Mouse (Mus musculus): Measurements from ENCODE around the gene Enox1. TPM values are rescaled to one million over a fixed set of nuclear protein-coding genes. Genes with fewer than 3 reads are reported as not detected.

The Enox1 gene
- total and polyA plus RNA-seq, 2 experiments from 2014 or later, result 23.1 to 49.6 TPM

GRCm38 (mm10) chr14:77248426-77248825 lies 91.9 kb downstream of the Enox1 start:
- H3K27ac ChIP-seq (ENCODE audit: low read depth, low read length), result no peak overlapping the region
- H3K36me3 ChIP-seq (ENCODE audit: insufficient read depth, low read length), result no peaks in the 10 kb centered on the region
- no peaks in the 10 kb centered on the region for H3K9me3 ChIP-seq (ENCODE audit: low read length)
- ATAC-seq (ENCODE audit: low FRiP score) (no peak), DNase-seq (ENCODE audit: low spot score) (no peak)
- no peak overlapping the region for H3K4me2 ChIP-seq (ENCODE audit: low read depth, low read length, poor library complexity, severe bottlenecking)
- H3K27me3 ChIP-seq (ENCODE audit: insufficient read depth, low read length), result no peaks in the 10 kb centered on the region
- H3K4me3 ChIP-seq (ENCODE audit: low read depth, low read length), result no peak overlapping the region
- TF ChIP-seq CTCF (IDR thresholded peaks at IDR 0.05), result no peak
- no peak overlapping the region for H3K9ac ChIP-seq (replicated peaks; ENCODE audit: low read length, poor library complexity, severe bottlenecking)
- 79% methylated on average over 5 of the region's 5 CpGs for WGBS
- no peaks in the 10 kb centered on the region for H3K4me1 ChIP-seq (ENCODE audit: insufficient read depth, low read length)

- WGBS, result 86% methylated on average over 7 of the region's 7 CpGs
- ATAC-seq (ENCODE audit: low FRiP score), result no peak
- H3K4me2 ChIP-seq (ENCODE audit: low read depth, low read length, poor library complexity, severe bottlenecking), result no peak overlapping the region
- TF ChIP-seq CTCF (IDR thresholded peaks at IDR 0.05), result no peak
- H3K4me3 ChIP-seq (ENCODE audit: low read depth, low read length), result no peak overlapping the region
- H3K36me3 ChIP-seq (ENCODE audit: insufficient read depth, low read length), result no peaks in the 10 kb centered on the region
- no peak for DNase-seq (ENCODE audit: low spot score)
- H3K4me1 ChIP-seq (ENCODE audit: insufficient read depth, low read length), result no peaks in the 10 kb centered on the region
- H3K9ac ChIP-seq (replicated peaks; ENCODE audit: low read length, poor library complexity, severe bottlenecking), result no peak overlapping the region
- H3K27ac ChIP-seq (ENCODE audit: low read depth, low read length), result no peak overlapping the region
- H3K27me3 ChIP-seq (ENCODE audit: insufficient read depth, low read length), result no peaks in the 10 kb centered on the region
- H3K9me3 ChIP-seq (ENCODE audit: low read length), result no peaks in the 10 kb centered on the region
Observed at GRCm38 (mm10) chr14:77248946-77249345, 92.4 kb downstream of the Enox1 start.

GRCm38 (mm10) chr14:77250652-77251238 lies 94.2 kb downstream of the Enox1 start:
- no peaks in the 10 kb centered on the region for H3K9me3 ChIP-seq (ENCODE audit: low read length)
- H3K4me1 ChIP-seq (ENCODE audit: insufficient read depth, low read length), result peaks cover 5% of the 10 kb centered on the region
- no peak overlapping the region for H3K9ac ChIP-seq (replicated peaks; ENCODE audit: low read length, poor library complexity, severe bottlenecking)
- WGBS, result 30% methylated on average over 2 of the region's 2 CpGs
- DNase-seq (ENCODE audit: low spot score) (no peak), ATAC-seq (ENCODE audit: low FRiP score) (no peak)
- no peak overlapping the region for H3K27ac ChIP-seq (ENCODE audit: low read depth, low read length)
- no peaks in the 10 kb centered on the region for H3K36me3 ChIP-seq (ENCODE audit: insufficient read depth, low read length)
- no peaks in the 10 kb centered on the region for H3K27me3 ChIP-seq (ENCODE audit: insufficient read depth, low read length)
- no peak for TF ChIP-seq CTCF (IDR thresholded peaks at IDR 0.05)
- H3K4me2 ChIP-seq (ENCODE audit: low read depth, low read length, poor library complexity, severe bottlenecking), result no peak overlapping the region
- no peak overlapping the region for H3K4me3 ChIP-seq (ENCODE audit: low read depth, low read length)

- H3K27ac ChIP-seq (ENCODE audit: low read depth, low read length), result peak overlapping the region; percentile 0; the same call in 1 of the 2 replicates
- WGBS, result 74% methylated on average over 3 of the region's 3 CpGs
- no peak for TF ChIP-seq CTCF (IDR thresholded peaks at IDR 0.05)
Observed at GRCm38 (mm10) chr14:77255201-77255600, 98.6 kb downstream of the Enox1 start.

DNA sequence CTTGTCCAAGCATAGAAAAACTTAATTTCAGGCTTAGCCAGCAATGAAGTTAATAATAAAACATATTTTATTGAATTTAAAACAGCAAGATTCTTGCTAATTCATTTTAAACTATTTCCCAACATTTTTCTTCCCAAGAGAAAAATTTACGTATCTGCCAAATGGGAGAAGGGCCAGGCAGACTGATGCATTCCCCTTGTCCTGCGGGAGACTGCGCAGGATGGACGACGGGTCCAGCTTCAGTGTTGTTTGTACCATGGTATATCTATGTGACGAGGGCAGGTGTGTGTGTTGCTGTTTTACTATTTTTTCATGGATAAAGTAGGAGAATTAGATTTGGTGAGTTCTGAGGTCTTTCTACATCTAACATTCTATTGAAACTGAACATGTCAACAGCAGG lies 99.1 kb downstream of the Enox1 start:
- Histone ChIP-seq H3K9ac (replicated peaks; ENCODE audit: low read length, poor library complexity, severe bottlenecking) (no peak overlapping the region), H3K4me2 (ENCODE audit: low read depth, low read length, poor library complexity, severe bottlenecking) (no peak overlapping the region), H3K27ac (ENCODE audit: low read depth, low read length) (no peak overlapping the region), H3K9me3 (ENCODE audit: low read length) (no peaks in the 10 kb centered on the region), H3K36me3 (ENCODE audit: insufficient read depth, low read length) (no peaks in the 10 kb centered on the region), H3K4me1 (ENCODE audit: insufficient read depth, low read length) (peaks cover 5% of the 10 kb centered on the region), H3K27me3 (ENCODE audit: insufficient read depth, low read length) (no peaks in the 10 kb centered on the region), H3K4me3 (ENCODE audit: low read depth, low read length) (no peak overlapping the region)
- DNase-seq (ENCODE audit: low spot score) (no peak), ATAC-seq (ENCODE audit: low FRiP score) (no peak)
- 93% methylated on average over 6 of the region's 6 CpGs for WGBS
- TF ChIP-seq CTCF (IDR thresholded peaks at IDR 0.05), result no peak

More at GRCm38 (mm10) chr14:77255201-77255600, 98.6 kb downstream of the Enox1 start:
- Histone ChIP-seq H3K36me3 (ENCODE audit: insufficient read depth, low read length) (no peaks in the 10 kb centered on the region), H3K9me3 (ENCODE audit: low read length) (no peaks in the 10 kb centered on the region), H3K27me3 (ENCODE audit: insufficient read depth, low read length) (no peaks in the 10 kb centered on the region), H3K9ac (replicated peaks; ENCODE audit: low read length, poor library complexity, severe bottlenecking) (no peak overlapping the region), H3K4me2 (ENCODE audit: low read depth, low read length, poor library complexity, severe bottlenecking) (no peak overlapping the region), H3K4me3 (ENCODE audit: low read depth, low read length) (no peak overlapping the region), H3K4me1 (ENCODE audit: insufficient read depth, low read length) (peaks cover 5% of the 10 kb centered on the region)
- no peak for ATAC-seq (ENCODE audit: low FRiP score)
- DNase-seq (ENCODE audit: low spot score), result no peak

- Histone ChIP-seq H3K27ac (ENCODE audit: low read depth, low read length) (no peak overlapping the region), H3K4me2 (ENCODE audit: low read depth, low read length, poor library complexity, severe bottlenecking) (no peak overlapping the region), H3K27me3 (ENCODE audit: insufficient read depth, low read length) (no peaks in the 10 kb centered on the region), H3K4me1 (ENCODE audit: insufficient read depth, low read length) (peaks cover 5% of the 10 kb centered on the region), H3K9ac (replicated peaks; ENCODE audit: low read length, poor library complexity, severe bottlenecking) (no peak overlapping the region), H3K4me3 (ENCODE audit: low read depth, low read length) (no peak overlapping the region), H3K36me3 (ENCODE audit: insufficient read depth, low read length) (no peaks in the 10 kb centered on the region), H3K9me3 (ENCODE audit: low read length) (no peaks in the 10 kb centered on the region)
- no peak for TF ChIP-seq CTCF (IDR thresholded peaks at IDR 0.05)
- 53% methylated on average over 2 of the region's 2 CpGs for WGBS
- DNase-seq (ENCODE audit: low spot score) (peak; percentile 80), ATAC-seq (ENCODE audit: low FRiP score) (no peak)
Observed at GRCm38 (mm10) chr14:77256943-77257342, 100.4 kb downstream of the Enox1 start.

Measured in midbrain, postnatal 0 days (tissue).